Mouse (Mus musculus) bone marrow, adult 2 months (tissue): ENCODE data around the gene Tll2.

ENCODE experiments used
- CTCF ChIP-seq: fragments of 200-500 bp; IDR thresholded peaks from 2 replicates; pipeline ENCODE4 v1.5.1; 2011; ENCODE audit warnings: low read length, control low read depth; ENCODE audit not compliant: control insufficient read depth, insufficient read depth
- POLR2A ChIP-seq: fragments of 200-500 bp; IDR thresholded peaks from 2 replicates; pipeline ENCODE4 v1.6.1; 2011; ENCODE audit warnings: low read depth, mild to moderate bottlenecking, control low read depth, low read length, borderline replicate concordance; ENCODE audit not compliant: control insufficient read depth

- TF ChIP-seq POLR2A (no peak), CTCF (no peak)
These were observed 13.7 kb downstream of the Tll2 start for GRCm38 (mm10) chr19:41192953-41193352.
